Mouse (Mus musculus) liver, embryonic 11.5 days (tissue): ENCODE results near the gene Srgap2. TPM values are rescaled to one million over a fixed set of nuclear protein-coding genes. Genes with fewer than 3 reads are reported as not detected.

ENCODE experiments used
- ATAC-seq: fragments of 200-750 bp; cut with Nextera tagmentation; replicated peaks from 2 replicates; pipeline ENCODE4 v1.8.0; 2017; ENCODE audit warnings: moderate number of reproducible peaks, mild to moderate bottlenecking, moderate TSS enrichment, moderate library complexity; ENCODE audit not compliant: low FRiP score
- DNase-seq: peaks from one replicate; pipeline ENCODE4 v3.0.0-alpha.2; 2017; ENCODE audit warnings: low spot score
- H3K27ac ChIP-seq: fragments of 300-500 bp; sonication (generic); 2 replicates; pipeline ENCODE4 v1.5.1; 2014; ENCODE audit warnings: mild to moderate bottlenecking, low read depth, low read length, control low read depth
- H3K27me3 ChIP-seq: fragments of 300-500 bp; sonication (generic); replicated peaks from 2 replicates; pipeline ENCODE4 v1.6.1; 2014; ENCODE audit warnings: low read length, mixed read lengths; ENCODE audit not compliant: control insufficient read depth, insufficient read depth
- H3K36me3 ChIP-seq: fragments of 300-500 bp; sonication (generic); 2 replicates; pipeline ENCODE4 v1.6.1; 2014; ENCODE audit warnings: mild to moderate bottlenecking, low read length, moderate library complexity, mixed read lengths; ENCODE audit not compliant: control insufficient read depth, insufficient read depth
- H3K4me1 ChIP-seq: fragments of 300-500 bp; sonication (generic); replicated peaks from 2 replicates; pipeline ENCODE4 v1.6.1; 2014; ENCODE audit warnings: low read length, mixed read lengths; ENCODE audit not compliant: control insufficient read depth, insufficient read depth
- H3K4me2 ChIP-seq: fragments of 300-500 bp; sonication (generic); 2 replicates; pipeline ENCODE4 v1.6.1; 2014; ENCODE audit warnings: mild to moderate bottlenecking, control low read depth, moderate library complexity
- H3K4me3 ChIP-seq: fragments of 300-500 bp; sonication (generic); 2 replicates; pipeline ENCODE4 v1.5.1; 2014; ENCODE audit warnings: low read depth, low read length, control low read depth
- H3K9ac ChIP-seq: fragments of 300-500 bp; sonication (generic); 2 replicates; pipeline ENCODE4 v1.6.1; 2014; ENCODE audit warnings: low read depth, low read length, control low read depth
- H3K9me3 ChIP-seq: fragments of 300-500 bp; sonication (generic); 2 replicates; pipeline ENCODE4 v1.6.1; 2016; ENCODE audit warnings: low read length, inconsistent platforms, mixed read lengths; ENCODE audit not compliant: control insufficient read depth
- WGBS: fragments of 180-500 bp; shearing (Covaris S2); extraction: QIAGEN DNeasy Blood & Tissue Kit; methylation state at CpG from one replicate; pipeline ENCODE4 v1.1.7; 2014; 5-methylcytosine and 5-hydroxymethylcytosine counted together
- polyA plus RNA-seq: library from polyadenylated mRNA; unstranded; fragments of >200 nt; fragmentation: Nextera tagmentation; extraction: Ambion mirVana; gene quantifications from 2 replicates; pipeline ENCODE4 v1.2.1, GENCODE M21; 2014

Srgap2 gene
- polyA plus RNA-seq, 1 experiment from 2014 or later = 16.1 TPM

- DNase-seq (no peak), ATAC-seq (no peak)
- H3K9ac ChIP-seq = no peak overlapping the region
- no peak overlapping the region for H3K4me3 ChIP-seq
- H3K36me3 ChIP-seq = no peaks in the 10 kb centered on the region
- H3K27ac ChIP-seq = no peak overlapping the region
- H3K4me2 ChIP-seq = no peak overlapping the region
- H3K27me3 ChIP-seq = no peaks in the 10 kb centered on the region
- peaks cover 5% of the 10 kb centered on the region for H3K4me1 ChIP-seq
- WGBS = 75% methylated on average over 4 of the region's 4 CpGs
- no peaks in the 10 kb centered on the region for H3K9me3 ChIP-seq
Measured at GRCm38 (mm10) chr1:131420660-131421059, 106.5 kb downstream of the Srgap2 start.

DNA sequence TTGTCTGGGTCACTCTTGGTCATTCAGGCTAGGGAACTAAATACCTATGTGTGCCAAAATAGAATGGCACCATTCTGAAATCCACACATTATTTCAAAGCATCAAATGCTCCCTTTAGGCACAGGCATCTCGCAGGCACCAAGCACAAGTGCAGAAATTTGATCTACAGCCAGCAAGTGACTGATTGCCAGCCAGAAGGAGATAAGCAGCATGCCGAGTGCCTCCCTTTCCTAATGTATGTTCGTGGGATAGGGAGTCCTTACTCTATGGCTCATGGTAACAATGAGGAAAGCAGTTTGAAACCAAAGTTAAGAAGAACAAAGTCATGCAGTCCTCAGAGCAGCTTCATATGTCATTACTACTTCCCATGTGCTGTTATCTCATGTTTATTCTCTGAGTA is 107.8 kb downstream of the Srgap2 start:
- ATAC-seq (no peak), DNase-seq (no peak)
- Histone ChIP-seq H3K9ac (no peak overlapping the region), H3K27ac (no peak overlapping the region), H3K27me3 (no peaks in the 10 kb centered on the region), H3K4me1 (peaks cover 5% of the 10 kb centered on the region), H3K4me2 (no peak overlapping the region), H3K36me3 (no peaks in the 10 kb centered on the region), H3K9me3 (no peaks in the 10 kb centered on the region), H3K4me3 (no peak overlapping the region)
- WGBS = 26% methylated on average over 3 of the region's 3 CpGs

DNA sequence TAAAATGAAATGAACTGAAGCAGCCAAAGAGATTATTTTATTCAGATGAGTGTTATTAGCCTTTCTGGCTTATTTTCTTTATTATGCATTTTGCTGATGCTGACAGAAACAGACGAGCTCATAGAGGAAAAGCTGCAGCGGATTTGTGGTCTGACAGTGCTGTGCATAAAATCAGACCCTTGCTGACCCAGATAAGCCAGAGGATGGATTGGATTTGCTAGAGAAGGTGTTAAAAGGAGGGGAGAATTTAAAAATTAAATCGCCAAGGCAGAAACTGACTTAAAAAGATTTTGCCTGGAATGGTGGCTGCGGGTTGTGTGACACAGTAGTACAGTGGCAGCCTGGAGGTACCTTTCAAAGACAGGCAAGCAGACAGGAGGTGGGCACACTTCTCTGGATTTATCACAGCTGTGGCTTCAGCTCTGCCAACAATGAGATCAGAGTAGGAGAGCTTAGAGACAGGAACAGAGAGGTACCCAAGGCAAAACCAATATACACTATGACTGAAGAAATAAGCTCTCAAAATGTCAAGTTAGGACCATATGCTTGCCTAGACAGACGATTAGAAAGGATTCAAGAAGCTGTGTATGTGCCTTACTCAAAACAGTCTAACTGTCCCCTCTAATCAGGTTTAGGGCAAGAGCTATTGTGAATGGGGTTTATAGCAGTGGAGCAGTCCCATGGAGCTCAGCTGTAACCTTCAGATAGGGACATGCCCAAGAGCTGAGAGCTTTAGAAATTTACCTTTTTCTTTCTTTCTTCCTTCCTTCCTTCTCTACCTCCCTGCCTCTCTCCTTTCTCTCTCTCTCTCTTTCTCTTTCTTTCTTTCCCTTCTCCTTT is 109.1 kb downstream of the Srgap2 start:
- WGBS = 66% methylated on average over 5 of the region's 5 CpGs
- H3K9me3 ChIP-seq = no peaks in the 10 kb centered on the region
- H3K9ac ChIP-seq = no peak overlapping the region
- no peaks in the 10 kb centered on the region for H3K27me3 ChIP-seq
- no peaks in the 10 kb centered on the region for H3K36me3 ChIP-seq
- DNase-seq (no peak), ATAC-seq (no peak)
- H3K4me2 ChIP-seq = no peak overlapping the region
- peaks cover 5% of the 10 kb centered on the region for H3K4me1 ChIP-seq
- H3K27ac ChIP-seq = no peak overlapping the region
- no peak overlapping the region for H3K4me3 ChIP-seq

GRCm38 (mm10) chr1:131417059-131417750 is 109.9 kb downstream of the Srgap2 start:
- Histone ChIP-seq H3K27me3 (no peaks in the 10 kb centered on the region), H3K4me3 (no peak overlapping the region), H3K4me1 (peaks cover 5% of the 10 kb centered on the region), H3K9me3 (no peaks in the 10 kb centered on the region), H3K4me2 (no peak overlapping the region), H3K27ac (no peak overlapping the region), H3K9ac (no peak overlapping the region), H3K36me3 (no peaks in the 10 kb centered on the region)
- 76% methylated on average over 5 of the region's 5 CpGs for WGBS
- ATAC-seq (no peak), DNase-seq (no peak)

GRCm38 (mm10) chr1:131403567-131403966 is 123.6 kb downstream of the Srgap2 start:
- Histone ChIP-seq H3K36me3 (no peaks in the 10 kb centered on the region), H3K4me2 (no peak overlapping the region), H3K4me1 (no peaks in the 10 kb centered on the region), H3K4me3 (no peak overlapping the region), H3K27me3 (no peaks in the 10 kb centered on the region), H3K9me3 (no peaks in the 10 kb centered on the region), H3K27ac (no peak overlapping the region), H3K9ac (no peak overlapping the region)
- no peak for DNase-seq
- no peak for ATAC-seq
- WGBS = 71% methylated on average over 3 of the region's 3 CpGs

- Histone ChIP-seq H3K27ac (no peak overlapping the region), H3K27me3 (no peaks in the 10 kb centered on the region), H3K4me3 (no peak overlapping the region), H3K9ac (no peak overlapping the region), H3K4me2 (no peak overlapping the region), H3K9me3 (no peaks in the 10 kb centered on the region), H3K36me3 (no peaks in the 10 kb centered on the region), H3K4me1 (no peaks in the 10 kb centered on the region)
- no peak for DNase-seq
- no peak for ATAC-seq
- 82% methylated on average over 3 of the region's 3 CpGs for WGBS
Measured at GRCm38 (mm10) chr1:131400844-131401243, 126.3 kb downstream of the Srgap2 start.

GRCm38 (mm10) chr1:131398181-131398580 is 129.0 kb downstream of the Srgap2 start:
- no peaks in the 10 kb centered on the region for H3K27me3 ChIP-seq
- DNase-seq (no peak), ATAC-seq (no peak)

DNA sequence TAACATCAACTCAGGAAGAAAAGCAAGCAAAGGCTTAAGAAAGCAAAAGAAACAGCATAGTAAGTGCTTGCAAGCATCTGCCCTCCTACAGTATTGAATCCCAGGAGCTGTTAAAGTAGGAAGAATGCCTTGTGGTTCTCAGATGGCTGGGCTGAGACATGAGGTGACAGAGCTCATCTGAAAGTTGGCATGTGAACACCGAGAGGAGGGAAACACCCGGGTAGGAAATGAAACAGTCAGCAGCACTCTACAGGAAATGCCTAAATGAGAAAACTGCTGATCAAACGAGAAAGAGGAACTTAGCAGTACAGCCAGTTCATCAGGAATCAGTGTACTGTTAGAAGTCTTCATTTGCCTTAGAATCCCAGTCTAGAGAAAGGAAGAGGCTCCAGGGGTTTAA is 142.7 kb downstream of the Srgap2 start:
- no peaks in the 10 kb centered on the region for H3K9me3 ChIP-seq
- H3K4me1 ChIP-seq = peaks cover 2% of the 10 kb centered on the region; the same call in 1 of the 2 replicates
- ATAC-seq = no peak
- H3K9ac ChIP-seq = no peak overlapping the region
- DNase-seq = no peak
- H3K27me3 ChIP-seq = no peaks in the 10 kb centered on the region
- WGBS = 18% methylated on average over 3 of the region's 3 CpGs
- no peak overlapping the region; the same call in 1 of the 2 replicates for H3K4me2 ChIP-seq
- H3K36me3 ChIP-seq = no peaks in the 10 kb centered on the region
- H3K27ac ChIP-seq = no peak overlapping the region
- H3K4me3 ChIP-seq = no peak overlapping the region

More at GRCm38 (mm10) chr1:131398181-131398580, 129.0 kb downstream of the Srgap2 start:
- Histone ChIP-seq H3K27ac (no peak overlapping the region), H3K9ac (no peak overlapping the region), H3K4me2 (no peak overlapping the region), H3K4me3 (no peak overlapping the region), H3K9me3 (no peaks in the 10 kb centered on the region), H3K36me3 (no peaks in the 10 kb centered on the region), H3K4me1 (no peaks in the 10 kb centered on the region)
